28 mouse cellular contexts compared by ENCODE assay signal in the genomic region with DNA sequence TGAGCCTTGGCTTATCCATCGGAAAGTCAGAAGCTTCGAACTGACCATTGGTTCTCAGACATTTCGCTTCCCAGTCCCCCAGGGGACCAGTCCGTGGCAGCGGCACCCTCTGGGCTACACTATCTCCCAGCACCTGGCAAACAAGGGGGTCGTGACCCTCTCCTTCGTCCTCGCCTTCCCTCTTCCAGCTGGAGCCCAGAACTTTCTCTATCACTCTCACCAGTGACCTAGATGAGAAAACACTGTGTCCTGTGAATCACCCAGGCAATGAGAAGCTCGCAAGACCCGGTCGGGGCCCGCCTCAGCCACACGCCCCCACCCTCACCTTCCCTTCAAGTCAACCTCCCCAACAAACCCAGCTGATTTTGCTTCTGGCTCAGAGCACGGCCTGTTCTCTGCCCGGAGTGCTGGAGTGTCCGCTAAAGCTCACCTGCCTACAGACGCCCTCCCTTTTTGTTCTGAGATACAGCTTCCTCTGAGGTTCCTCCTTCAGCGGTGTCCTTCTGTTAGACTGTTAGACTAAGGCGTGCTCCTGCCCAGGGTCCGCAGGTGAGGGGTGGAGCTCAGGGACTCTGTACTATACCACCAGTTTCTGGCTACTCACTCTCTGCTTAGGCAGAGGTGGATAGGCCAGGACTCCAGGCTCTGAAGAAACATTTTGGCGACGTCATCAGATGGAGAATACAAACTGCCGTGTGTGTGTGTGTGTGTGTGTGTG. TPM values are rescaled to one million over a fixed set of nuclear protein-coding genes. Genes with fewer than 3 reads are reported as not detected.
DNase-seq lines count a peak whose midpoint lies in the region; ATAC-seq and TF ChIP-seq lines count a peak whose summit lies in the region.
"Had no signal": no experiment of that assay in that cellular context is flagged by ENCODE, and none has a peak within 500 bp of the region (broad histone marks: within the 10 kb centered on the region; RNA-seq: fewer than 3 reads in every experiment).

No protein-coding gene starts in this region.

- H3K9me3 ChIP-seq in heart, embryonic 11.5 days (replicated peaks; ENCODE audit: control insufficient read depth, low read length) = no peaks in the 10 kb centered on the region
- no peaks in the 10 kb centered on the region for H3K9me3 ChIP-seq in MEL (replicated peaks; ENCODE audit: insufficient read depth, low read length)
- H3K9me3 ChIP-seq in intestine, embryonic 14.5 days (ENCODE audit: control insufficient read depth, low read length) = no peaks in the 10 kb centered on the region
- no peaks in the 10 kb centered on the region for H3K9me3 ChIP-seq in stomach, embryonic 15.5 days
- H3K9me3 ChIP-seq: heart, embryonic 10.5 days; limb, embryonic 15.5 days; liver, embryonic 13.5 days had no signal

- TF ChIP-seq CTCF in MEL (IDR thresholded peaks at IDR 0.05 in 2 of 3, conservative IDR thresholded peaks at IDR 0.05 in 1 of 3; ENCODE audit: control insufficient read depth in 1 of 3, insufficient read depth in 1 of 3, low read depth in 2 of 3, low read length in 3 of 3, poor library complexity in 1 of 3, severe bottlenecking in 1 of 3) = no peak

- peaks cover under 1% of the 10 kb centered on the region; the same call in 1 of the 2 replicates for H3K79me2 ChIP-seq in MEL (ENCODE audit: control insufficient read depth, insufficient read depth, low read length, poor library complexity)

- no peaks in the 10 kb centered on the region for H3K36me3 ChIP-seq in heart, embryonic 11.5 days (ENCODE audit: control insufficient read depth, insufficient read depth, low read length)
- H3K36me3 ChIP-seq in MEL (ENCODE audit: control insufficient read depth in 1 of 2, insufficient read depth in 2 of 2, low read length in 2 of 2) = peaks cover 0 to under 1% of the 10 kb centered on the region in 2 experiments; a peak in 2 of 4 replicates
- no peaks in the 10 kb centered on the region for H3K36me3 ChIP-seq in intestine, embryonic 14.5 days (ENCODE audit: control insufficient read depth, insufficient read depth, low read length)
- no peaks in the 10 kb centered on the region for H3K36me3 ChIP-seq in stomach, embryonic 15.5 days
- H3K36me3 ChIP-seq: heart, embryonic 10.5 days; limb, embryonic 15.5 days; liver, embryonic 13.5 days had no signal

- 0 out of 2 replicates have a peak overlapping the region, but pooled peaks have one; percentile 16 for H3K9ac ChIP-seq in heart, embryonic 11.5 days (ENCODE audit: low read depth, low read length)
- H3K9ac ChIP-seq in MEL (ENCODE audit: control insufficient read depth, low read depth, low read length, poor library complexity, severe bottlenecking) = peak overlapping the region; percentile 19; the same call in 1 of the 2 replicates
- H3K9ac ChIP-seq in intestine, embryonic 14.5 days (ENCODE audit: low read length) = no peak overlapping the region
- no peak overlapping the region for H3K9ac ChIP-seq in stomach, embryonic 15.5 days
- H3K9ac ChIP-seq: limb, embryonic 15.5 days; liver, embryonic 13.5 days had no signal

- intact Hi-C loops in heart, postnatal 14 days (cut with DNase I) = no loop called here

- H3K4me1 ChIP-seq in heart, embryonic 11.5 days (ENCODE audit: control insufficient read depth, insufficient read depth, low read length) = peaks cover 14% of the 10 kb centered on the region
- H3K4me1 ChIP-seq in MEL (ENCODE audit: control insufficient read depth in 1 of 2, insufficient read depth in 2 of 2, low read length in 2 of 2) = peaks cover 0 to 7% of the 10 kb centered on the region in 2 experiments; a peak in 2 of 4 replicates
- H3K4me1 ChIP-seq in intestine, embryonic 14.5 days (replicated peaks; ENCODE audit: control insufficient read depth, insufficient read depth, low read length) = peaks cover 6% of the 10 kb centered on the region
- peaks cover 15% of the 10 kb centered on the region for H3K4me1 ChIP-seq in stomach, embryonic 15.5 days

- no peak for TF ChIP-seq RAD21 in MEL (IDR thresholded peaks at IDR 0.05; ENCODE audit: low read depth, low read length)

- no peak overlapping the region for H3K4me2 ChIP-seq in heart, embryonic 11.5 days
- H3K4me2 ChIP-seq in intestine, embryonic 14.5 days (ENCODE audit: low read length) = no peak overlapping the region
- H3K4me2 ChIP-seq in stomach, embryonic 15.5 days = 0 out of 2 replicates have a peak overlapping the region, but pooled peaks have one; percentile 8
- H3K4me2 ChIP-seq: limb, embryonic 15.5 days; liver, embryonic 13.5 days had no signal

- H3K27me3 ChIP-seq in heart, embryonic 11.5 days (ENCODE audit: control insufficient read depth, insufficient read depth, low read length) = 0 out of 2 replicates have a peak, but pooled peaks cover 4% of the 10 kb centered on the region
- no peaks in the 10 kb centered on the region; a peak in 1 of 4 replicates for H3K27me3 ChIP-seq in MEL (ENCODE audit: control insufficient read depth in 1 of 2, insufficient read depth in 2 of 2, low read length in 2 of 2)
- H3K27me3 ChIP-seq in intestine, embryonic 14.5 days (replicated peaks; ENCODE audit: control insufficient read depth, insufficient read depth, low read length) = no peaks in the 10 kb centered on the region
- H3K27me3 ChIP-seq in stomach, embryonic 15.5 days (replicated peaks) = no peaks in the 10 kb centered on the region
- H3K27me3 ChIP-seq: CH12.LX; limb, embryonic 15.5 days had no signal

- no peak overlapping the region for H3K27ac ChIP-seq in heart, embryonic 11.5 days (ENCODE audit: low read depth, low read length)
- no peak overlapping the region for H3K27ac ChIP-seq in MEL (ENCODE audit: control insufficient read depth, low read depth, low read length)
- H3K27ac ChIP-seq in intestine, embryonic 14.5 days (ENCODE audit: low read depth) = no peak overlapping the region
- H3K27ac ChIP-seq in stomach, embryonic 15.5 days = no peak overlapping the region
- H3K27ac ChIP-seq: heart, embryonic 10.5 days; limb, embryonic 15.5 days; liver, embryonic 13.5 days had no signal

- no peak overlapping the region for H3K4me3 ChIP-seq in heart, embryonic 11.5 days (ENCODE audit: low read depth, low read length)
- peak overlapping the region; percentile 17 to 41; a peak in 3 of 4 replicates for H3K4me3 ChIP-seq in MEL (ENCODE audit: control insufficient read depth in 1 of 2, insufficient read depth in 1 of 2, low read depth in 2 of 2, low read length in 2 of 2)
- H3K4me3 ChIP-seq in intestine, embryonic 14.5 days (ENCODE audit: low read depth, low read length) = no peak overlapping the region
- no peak overlapping the region for H3K4me3 ChIP-seq in stomach, embryonic 15.5 days (replicated peaks)
- H3K4me3 ChIP-seq: erythroblast, embryonic 14.5 days; heart, embryonic 10.5 days; limb, embryonic 15.5 days; liver, embryonic 13.5 days had no signal

- no peak for TF ChIP-seq EP300 in MEL (IDR thresholded peaks at IDR 0.05; ENCODE audit: low read depth in 1 of 2, low read length in 2 of 2)

- no peak for TF ChIP-seq POLR2A in MEL (IDR thresholded peaks at IDR 0.05; ENCODE audit: control insufficient read depth in 1 of 2, insufficient read depth in 1 of 2, low read depth in 1 of 2, low read length in 2 of 2, poor library complexity in 1 of 2)

- WGBS in heart, embryonic 11.5 days (ENCODE audit: insufficient replicate concordance) = 52% methylated on average over 23 of the region's 23 CpGs
- 52% methylated on average over 23 of the region's 23 CpGs for WGBS in intestine, embryonic 14.5 days
- WGBS in stomach, embryonic 15.5 days = 44% methylated on average over 23 of the region's 23 CpGs

- no peak for DNase-seq in heart, postnatal 14 days
- peak; percentile 25 for DNase-seq in MEL (ENCODE audit: low read depth, low spot score)
- DNase-seq in intestine, embryonic 14.5 days (ENCODE audit: low spot score) = no peak
- DNase-seq in layer of hippocampus, adult 18-20 months (ENCODE audit: low spot score in 2 of 2) = no peak
- DNase-seq in urinary bladder, postnatal 4 days (ENCODE audit: low spot score in 2 of 2) = no peak
- DNase-seq: B cell, adult 2 months; cerebellum, adult 18-20 months; cerebellum, postnatal 10 days; kidney, adult 18-20 months; kidney, postnatal 36 days; left cerebral cortex, postnatal 4 days; liver, embryonic 13.5 days; lung, adult 18-20 months; lung, postnatal 10 days; midbrain, embryonic 14.5 days; thymus, adult 18-20 months; thymus, postnatal 25 days had no signal

- no peak for ATAC-seq in heart, embryonic 11.5 days (replicated peaks; ENCODE audit: insufficient number of reproducible peaks, low FRiP score, low TSS enrichment)
- ATAC-seq in intestine, embryonic 14.5 days (replicated peaks; ENCODE audit: low FRiP score, low TSS enrichment, low read depth) = 0 out of 2 replicates have a peak, but pooled peaks have one; percentile 26
- no peak for ATAC-seq in stomach, embryonic 15.5 days (ENCODE audit: insufficient read depth, low FRiP score, low read depth)
- ATAC-seq: forebrain, embryonic 16.5 days; hindbrain, embryonic 16.5 days had no signal

RNA-seq across cellular contexts. Expression of a gene that starts 18.8 kb away (rescaled TPM):
- polyA plus RNA-seq in heart, embryonic 11.5 days (2014; fragmentation: Nextera tagmentation; extraction: Ambion mirVana) = 31.2 and 33.4 TPM in 2 replicates
- 10 to 100 TPM; 33.2 to 40.1 TPM for total RNA-seq in heart, postnatal 14 days (2021)
- total RNA-seq in MEL (2012; rRNA removed) = 7.5 and 8.4 TPM in 2 replicates
- 10 to 100 TPM in 1 of 2 experiments, not detected in 1; 15.4 TPM for polyA plus RNA-seq in MEL (2012; ENCODE audit: insufficient read depth in 1 of 2, insufficient read length in 2 of 2, low read depth in 1 of 2, low replicate concordance in 2 of 2, missing spikeins in 1 of 2)
- polyA plus RNA-seq in intestine, embryonic 14.5 days (2014; fragmentation: Nextera tagmentation; extraction: Ambion mirVana) = 40.1 and 41.9 TPM in 2 replicates
- 39.3 and 45.5 TPM in 2 replicates for polyA plus RNA-seq in stomach, embryonic 15.5 days (2015; fragmentation: Nextera tagmentation; extraction: Ambion mirVana)
- total RNA-seq in layer of hippocampus, adult 18-20 months (2021) = 10 to 100 TPM; 53.1 to 60.5 TPM

RNA-seq across cellular contexts. Expression of a gene that starts 32.7 kb away (rescaled TPM):
- 0.40 and 0.63 TPM in 2 replicates for polyA plus RNA-seq in heart, embryonic 11.5 days (2014; fragmentation: Nextera tagmentation; extraction: Ambion mirVana)
- total RNA-seq in heart, postnatal 14 days (2021) = under 1 TPM; 0.43 to 0.49 TPM
- not detected in 2 replicates for total RNA-seq in MEL (2012; rRNA removed)
- not detected for polyA plus RNA-seq in MEL (2012; ENCODE audit: insufficient read depth in 1 of 2, insufficient read length in 2 of 2, low read depth in 1 of 2, low replicate concordance in 2 of 2, missing spikeins in 1 of 2)
- polyA plus RNA-seq in intestine, embryonic 14.5 days (2014; fragmentation: Nextera tagmentation; extraction: Ambion mirVana) = 0.62 and 0.99 TPM in 2 replicates
- 1.6 TPM in 2 replicates for polyA plus RNA-seq in stomach, embryonic 15.5 days (2015; fragmentation: Nextera tagmentation; extraction: Ambion mirVana)
- total RNA-seq in layer of hippocampus, adult 18-20 months (2021) = under 1 TPM; 0.13 to 0.35 TPM
- total RNA-seq: gastrocnemius, adult 8-10 months had no signal
- polyA plus RNA-seq: forebrain, embryonic 11.5 days; forebrain, embryonic 16.5 days; neural tube, embryonic 14.5 days had no signal

RNA-seq across cellular contexts. Expression of a gene that starts 56.9 kb away (rescaled TPM):
- 66.8 and 67.5 TPM in 2 replicates for polyA plus RNA-seq in heart, embryonic 11.5 days (2014; fragmentation: Nextera tagmentation; extraction: Ambion mirVana)
- 10 to 100 TPM; 35.8 to 38.3 TPM for total RNA-seq in heart, postnatal 14 days (2021)
- 16.3 and 16.8 TPM in 2 replicates for total RNA-seq in MEL (2012; rRNA removed)
- 10 to 100 TPM in 1 of 2 experiments, not detected in 1; 22.0 TPM for polyA plus RNA-seq in MEL (2012; ENCODE audit: insufficient read depth in 1 of 2, insufficient read length in 2 of 2, low read depth in 1 of 2, low replicate concordance in 2 of 2, missing spikeins in 1 of 2)
- 58.1 and 63.4 TPM in 2 replicates for polyA plus RNA-seq in intestine, embryonic 14.5 days (2014; fragmentation: Nextera tagmentation; extraction: Ambion mirVana)
- polyA plus RNA-seq in stomach, embryonic 15.5 days (2015; fragmentation: Nextera tagmentation; extraction: Ambion mirVana) = 54.8 and 58.3 TPM in 2 replicates
- total RNA-seq in layer of hippocampus, adult 18-20 months (2021) = 100 to 1,000 TPM; 109 to 111 TPM

Comparison
In these comparisons a context has a peak if more than half of its experiments do, and no peak if none do; other contexts are left out.
1. H3K4me3 ChIP-seq: peak in MEL (2 of 2); none in heart, embryonic 11.5 days (single experiment), intestine, embryonic 14.5 days (single experiment) and stomach, embryonic 15.5 days (single experiment).
2. H3K9ac ChIP-seq: peak in heart, embryonic 11.5 days (single experiment) and MEL (single experiment); none in intestine, embryonic 14.5 days (single experiment) and stomach, embryonic 15.5 days (single experiment).